Mouse (Mus musculus) stomach, postnatal 0 days (tissue): Measurements from ENCODE around the gene Rab1b. TPM values are rescaled to one million over a fixed set of nuclear protein-coding genes. Genes with fewer than 3 reads are reported as not detected.

ENCODE experiments used
- ATAC-seq: fragments of 200-750 bp; cut with Nextera tagmentation; 2 replicates; pipeline ENCODE4 v1.8.0; 2017; ENCODE audit not compliant: low FRiP score, low TSS enrichment
- DNase-seq: peaks from one replicate; pipeline ENCODE4 v3.0.0-alpha.2; 2016; ENCODE audit warnings: low spot score
- H3K27ac ChIP-seq: fragments of 300-500 bp; sonication (generic); replicated peaks from 2 replicates; pipeline ENCODE4 v1.5.1; 2014; ENCODE audit warnings: mild to moderate bottlenecking, control low read depth
- H3K27me3 ChIP-seq: fragments of 300-500 bp; sonication (generic); 2 replicates; pipeline ENCODE4 v1.6.1; 2014; ENCODE audit warnings: low read length; ENCODE audit not compliant: control insufficient read depth, insufficient read depth
- H3K36me3 ChIP-seq: fragments of 300-500 bp; sonication (generic); 2 replicates; pipeline ENCODE4 v1.6.1; 2014; ENCODE audit warnings: low read length, mixed read lengths; ENCODE audit not compliant: control insufficient read depth, insufficient read depth
- H3K4me1 ChIP-seq: fragments of 300-500 bp; sonication (generic); replicated peaks from 2 replicates; pipeline ENCODE4 v1.6.1; 2014; ENCODE audit warnings: antibody characterized with exemption; ENCODE audit not compliant: control insufficient read depth, insufficient read depth
- H3K4me2 ChIP-seq: fragments of 300-500 bp; sonication (generic); replicated peaks from 2 replicates; pipeline ENCODE4 v1.6.1; 2014; ENCODE audit warnings: low read depth, mild to moderate bottlenecking, control low read depth, moderate library complexity
- H3K4me3 ChIP-seq: fragments of 300-500 bp; sonication (generic); 2 replicates; pipeline ENCODE4 v1.5.1; 2014; ENCODE audit warnings: low read depth, low read length, control low read depth
- H3K9ac ChIP-seq: fragments of 300-500 bp; sonication (generic); 2 replicates; pipeline ENCODE4 v1.6.1; 2014; ENCODE audit warnings: mild to moderate bottlenecking, low read length, control low read depth, mixed read lengths
- H3K9me3 ChIP-seq: fragments of 300-500 bp; sonication (generic); 2 replicates; pipeline ENCODE4 v1.6.1; 2016; ENCODE audit warnings: low read length; ENCODE audit not compliant: control insufficient read depth
- CTCF ChIP-seq: IDR thresholded peaks from 2 replicates; pipeline ENCODE4 v1.5.1; 2016; ENCODE audit warnings: antibody characterized with exemption, low read depth, mild to moderate bottlenecking, moderate library complexity
- EP300 ChIP-seq: optimal IDR thresholded peaks from 2 replicates; pipeline ENCODE3; 2016; ENCODE audit warnings: antibody characterized with exemption
- WGBS: fragments of 180-500 bp; shearing (Covaris S2); extraction: QIAGEN DNeasy Blood & Tissue Kit; methylation state at CpG from one replicate; pipeline ENCODE4 v1.1.7; 2014; 5-methylcytosine and 5-hydroxymethylcytosine counted together
- polyA plus RNA-seq: library from polyadenylated mRNA; unstranded; fragments of >200 nt; fragmentation: Nextera tagmentation; extraction: Ambion mirVana; gene quantifications from 2 replicates; pipeline ENCODE4 v1.2.1, GENCODE M21; 2015

Gene Rab1b
- polyA plus RNA-seq, 1 experiment from 2014 or later = 183 TPM

DNA sequence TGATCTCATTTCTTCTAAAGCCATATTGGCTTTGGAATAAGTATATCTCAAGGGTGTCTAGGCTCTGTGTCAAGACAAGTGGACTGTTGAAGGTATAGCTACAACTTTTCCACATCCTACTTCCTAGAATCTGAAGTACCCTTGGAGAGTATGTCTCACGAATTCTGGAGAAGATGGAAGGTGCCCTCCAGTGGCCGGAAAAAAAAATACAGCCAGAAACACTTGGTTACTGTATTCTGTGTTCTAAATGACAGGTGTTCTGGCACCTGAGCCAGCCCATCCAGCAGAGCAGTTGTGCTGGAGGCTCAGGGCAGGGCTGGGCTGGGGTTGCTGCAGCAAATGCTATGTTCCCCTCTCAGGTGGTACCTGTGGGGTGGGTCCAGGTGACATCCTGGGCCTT lies 32.8 kb upstream of the Rab1b start:
- WGBS = 8% methylated on average over 2 of the region's 2 CpGs
- Histone ChIP-seq H3K4me1 (no peaks in the 10 kb centered on the region), H3K27me3 (no peaks in the 10 kb centered on the region), H3K36me3 (peaks cover 12% of the 10 kb centered on the region), H3K9me3 (no peaks in the 10 kb centered on the region), H3K4me2 (no peak overlapping the region), H3K9ac (no peak overlapping the region), H3K4me3 (no peak overlapping the region), H3K27ac (no peak overlapping the region)
- DNase-seq = peak; percentile 71
- TF ChIP-seq EP300 (no peak), CTCF (peak; percentile 82)
- ATAC-seq = peak; percentile 40

DNA sequence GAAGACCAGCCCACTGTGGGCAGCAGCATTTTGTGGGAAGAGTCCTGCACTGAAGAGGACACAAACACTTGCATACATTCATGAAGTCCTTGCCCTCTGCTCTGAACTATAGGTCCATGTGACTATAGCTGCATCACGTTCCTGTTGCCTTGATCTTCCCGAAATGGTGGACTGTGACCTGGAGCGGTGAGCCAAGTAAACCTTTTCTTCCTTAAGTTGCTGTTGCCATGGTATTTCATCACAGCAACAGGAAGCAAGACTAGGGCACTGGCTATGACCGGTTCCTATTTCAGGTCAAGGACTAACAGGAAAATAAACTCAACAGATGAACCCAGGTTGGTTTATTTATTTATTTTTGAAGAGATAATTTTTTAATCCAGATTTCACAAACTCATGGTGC lies 24.4 kb upstream of the Rab1b start:
- H3K9me3 ChIP-seq = no peaks in the 10 kb centered on the region
- ATAC-seq = no peak
- TF ChIP-seq EP300 (no peak), CTCF (no peak)
- no peak overlapping the region for H3K4me3 ChIP-seq
- H3K36me3 ChIP-seq = peaks cover 2% of the 10 kb centered on the region; the same call in 1 of the 2 replicates
- 77% methylated on average over 4 of the region's 4 CpGs for WGBS
- H3K27me3 ChIP-seq = no peaks in the 10 kb centered on the region
- DNase-seq = no peak
- no peak overlapping the region for H3K27ac ChIP-seq
- H3K4me1 ChIP-seq = no peaks in the 10 kb centered on the region
- no peak overlapping the region for H3K4me2 ChIP-seq
- H3K9ac ChIP-seq = no peak overlapping the region

DNA sequence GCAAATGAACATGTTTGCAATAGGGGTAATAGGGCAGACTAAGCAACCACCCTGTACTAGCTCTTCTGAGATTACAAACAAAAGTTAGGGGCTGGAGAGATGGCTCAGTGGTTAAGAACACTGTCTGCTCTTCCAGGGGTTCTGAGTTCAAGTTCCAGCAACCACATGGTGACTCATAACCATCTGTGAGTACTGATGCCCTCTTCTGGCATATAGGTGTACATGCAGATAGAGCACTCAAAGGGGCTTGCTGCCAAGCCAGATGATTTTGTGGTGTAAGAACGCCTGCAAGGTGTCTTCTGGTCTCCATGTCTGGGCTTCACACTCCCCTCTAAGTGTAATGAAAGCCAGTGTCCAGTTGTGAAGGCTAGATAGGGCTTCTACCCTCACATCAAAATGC lies 22.9 kb upstream of the Rab1b start:
- ATAC-seq = no peak
- Histone ChIP-seq H3K4me2 (no peak overlapping the region), H3K4me3 (no peak overlapping the region), H3K4me1 (no peaks in the 10 kb centered on the region), H3K36me3 (no peaks in the 10 kb centered on the region), H3K27me3 (no peaks in the 10 kb centered on the region), H3K27ac (no peak overlapping the region), H3K9me3 (no peaks in the 10 kb centered on the region), H3K9ac (no peak overlapping the region)
- TF ChIP-seq EP300 (no peak), CTCF (peak; percentile 61)
- DNase-seq = no peak
- 38% methylated on average over 1 of the region's 1 CpGs for WGBS

DNA sequence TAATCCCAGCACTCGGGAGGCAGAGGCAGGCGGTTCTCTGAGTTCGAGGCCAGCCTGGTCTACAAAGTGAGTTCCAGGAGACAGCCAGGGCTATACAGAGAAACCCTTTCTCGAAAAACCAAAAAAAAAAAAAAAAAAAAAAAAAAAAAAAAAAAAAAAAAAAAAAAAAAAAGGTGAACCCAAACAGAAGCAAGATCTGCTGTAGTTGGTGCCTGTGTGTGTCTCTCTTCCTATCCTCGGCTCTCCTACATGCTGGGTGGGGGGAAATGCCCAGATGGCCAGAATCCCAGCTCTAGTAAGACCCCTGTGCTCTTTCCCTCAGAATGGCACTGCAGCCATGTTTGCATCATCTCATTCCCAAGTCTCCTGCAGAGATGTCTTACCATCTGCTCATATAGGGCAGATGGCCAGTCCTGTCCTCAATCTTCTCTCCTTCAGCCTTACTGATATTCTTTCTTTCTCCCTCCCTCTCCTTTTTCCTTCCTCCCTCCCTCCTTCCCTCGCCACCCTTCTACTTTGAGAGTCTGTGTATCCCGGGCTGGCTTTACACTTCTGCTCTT lies 17.3 kb upstream of the Rab1b start:
- H3K4me3 ChIP-seq = no peak overlapping the region
- H3K9ac ChIP-seq = no peak overlapping the region
- no peak overlapping the region for H3K4me2 ChIP-seq
- H3K27me3 ChIP-seq = no peaks in the 10 kb centered on the region
- no peaks in the 10 kb centered on the region for H3K36me3 ChIP-seq
- TF ChIP-seq EP300 = no peak
- no peak for TF ChIP-seq CTCF
- no peaks in the 10 kb centered on the region for H3K4me1 ChIP-seq
- H3K27ac ChIP-seq = no peak overlapping the region
- H3K9me3 ChIP-seq = no peaks in the 10 kb centered on the region
- DNase-seq = no peak
- ATAC-seq = no peak
- WGBS = 64% methylated on average over 7 of the region's 7 CpGs

DNA sequence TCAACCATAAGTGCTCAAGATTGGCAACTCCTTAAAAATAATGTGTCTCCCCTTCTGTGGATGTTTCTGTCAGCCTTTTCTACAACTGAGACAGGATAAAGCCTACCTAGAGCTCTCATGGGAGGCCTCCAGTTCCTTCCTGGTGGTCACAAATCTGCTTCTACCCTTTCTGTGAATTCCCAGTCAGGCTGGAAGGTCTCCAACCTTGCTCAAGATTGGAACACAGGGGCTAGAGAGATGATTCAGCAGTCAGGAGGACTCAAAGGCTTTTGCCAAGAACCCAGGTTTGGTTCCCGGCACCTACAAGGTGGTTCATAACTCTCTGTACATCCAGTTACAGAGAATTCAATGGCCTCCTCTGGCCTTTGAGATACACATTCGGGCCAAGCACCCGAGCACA lies 16.4 kb upstream of the Rab1b start:
- ATAC-seq (no peak), DNase-seq (no peak)
- Histone ChIP-seq H3K4me3 (no peak overlapping the region), H3K9me3 (no peaks in the 10 kb centered on the region), H3K9ac (no peak overlapping the region), H3K4me2 (no peak overlapping the region), H3K27ac (no peak overlapping the region), H3K27me3 (no peaks in the 10 kb centered on the region), H3K4me1 (no peaks in the 10 kb centered on the region), H3K36me3 (no peaks in the 10 kb centered on the region)
- TF ChIP-seq CTCF (no peak), EP300 (no peak)
- 83% methylated on average over 3 of the region's 3 CpGs for WGBS

DNA sequence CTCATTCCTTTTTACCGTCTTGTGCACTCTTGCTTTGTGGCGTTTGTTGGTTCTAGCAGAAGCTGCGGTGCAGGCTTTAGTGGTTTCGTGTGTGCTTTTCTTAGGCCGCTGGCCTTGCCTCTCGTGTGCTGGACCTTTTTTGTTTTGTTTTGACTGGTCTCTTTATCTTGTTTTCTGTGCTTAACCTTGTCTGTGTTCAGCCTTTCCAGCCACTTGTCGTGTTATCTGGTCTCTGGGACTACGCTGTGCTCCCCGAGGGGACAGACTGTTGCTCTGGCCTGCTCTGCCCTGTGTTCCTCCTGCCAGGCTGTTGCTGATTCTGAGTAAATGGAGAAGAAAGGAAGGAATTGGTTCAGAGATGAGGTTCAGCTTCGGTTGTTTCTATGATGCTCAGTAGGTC lies 15.6 kb upstream of the Rab1b start:
- Histone ChIP-seq H3K36me3 (no peaks in the 10 kb centered on the region), H3K4me1 (no peaks in the 10 kb centered on the region), H3K27me3 (no peaks in the 10 kb centered on the region), H3K9me3 (no peaks in the 10 kb centered on the region), H3K4me2 (no peak overlapping the region), H3K4me3 (no peak overlapping the region), H3K9ac (no peak overlapping the region), H3K27ac (no peak overlapping the region)
- DNase-seq (no peak), ATAC-seq (no peak)
- WGBS = 57% methylated on average over 10 of the region's 10 CpGs
- TF ChIP-seq CTCF (no peak), EP300 (no peak)
